Mouse (Mus musculus): ENCODE results near the gene Arhgap29. TPM values are rescaled to one million over a fixed set of nuclear protein-coding genes. Genes with fewer than 3 reads are reported as not detected.

Gene Arhgap29
- 3.2 and 3.3 TPM in 2 replicates for polyA plus RNA-seq (2021; fragmentation: Nextera tagmentation)
- long read RNA-seq, experiment 1, full-length matches to known transcripts, result 4 of 16 reads
- long read RNA-seq, experiment 1, partial matches to known transcripts, result 8 of 16 reads
- long read RNA-seq, experiment 1, other reads (novel, unspliced or antisense), result 4 of 16 reads
- long read RNA-seq, experiment 2, partial matches to known transcripts, result 3 of 7 reads
- long read RNA-seq, experiment 2, other reads (novel, unspliced or antisense), result 4 of 7 reads

GRCm38 (mm10) chr3:121952041-121952591, at the start of gene Arhgap29:
TSS of gene Arhgap29 (plus strand) at chr3:121952541.

GRCm38 (mm10) chr3:122043799-122044547, 91.6 kb downstream of the Arhgap29 start, which contains the start of gene Abca4:
TSS of gene Abca4 (plus strand) at chr3:122044443.

Other genes with a start within 250 kb of the Arhgap29 start
- gene F3, start 229.0 kb upstream of the Arhgap29 start, polyA plus RNA-seq (2021; fragmentation: Nextera tagmentation), result 58.8 and 63.9 TPM in 2 replicates
- gene Abcd3, start 137.2 kb upstream of the Arhgap29 start, polyA plus RNA-seq (2021; fragmentation: Nextera tagmentation), result 37.2 and 44.1 TPM in 2 replicates
- gene Abca4, start 91.9 kb downstream of the Arhgap29 start, polyA plus RNA-seq (2021; fragmentation: Nextera tagmentation), result 0.14 and 0.54 TPM in 2 replicates